Mouse (Mus musculus): ENCODE data around the gene Morc2a. TPM values are rescaled to one million over a fixed set of nuclear protein-coding genes. Genes with fewer than 3 reads are reported as not detected.

Gene Morc2a
- polyA plus RNA-seq, 1 experiment from 2014 or later: 34.8 TPM

Other genes starting within 250 kb of the Morc2a start
- 128 and 143 TPM in 2 replicates for gene Limk2, start 240.0 kb upstream of the Morc2a start, polyA plus RNA-seq (2015; fragmentation: Nextera tagmentation; extraction: Ambion mirVana)
- gene Rnf185, start 196.8 kb upstream of the Morc2a start, polyA plus RNA-seq (2015; fragmentation: Nextera tagmentation; extraction: Ambion mirVana): 40.8 and 41.8 TPM in 2 replicates
- gene Pla2g3, start 160.9 kb upstream of the Morc2a start, polyA plus RNA-seq (2015; fragmentation: Nextera tagmentation; extraction: Ambion mirVana): 0.58 and 0.61 TPM in 2 replicates
- gene Inpp5j, start 144.4 kb upstream of the Morc2a start, polyA plus RNA-seq (2015; fragmentation: Nextera tagmentation; extraction: Ambion mirVana): 3.9 and 4.3 TPM in 2 replicates
- gene Selenom, start 134.5 kb upstream of the Morc2a start, polyA plus RNA-seq (2015; fragmentation: Nextera tagmentation; extraction: Ambion mirVana): 75.0 and 83.6 TPM in 2 replicates
- gene Smtn, start 108.6 kb upstream of the Morc2a start, polyA plus RNA-seq (2015; fragmentation: Nextera tagmentation; extraction: Ambion mirVana): 20.9 and 23.0 TPM in 2 replicates
- gene Osbp2, start 214.7 kb downstream of the Morc2a start, polyA plus RNA-seq (2015; fragmentation: Nextera tagmentation; extraction: Ambion mirVana): 12.3 and 16.8 TPM in 2 replicates
- 0.33 and 0.77 TPM in 2 replicates for gene 4921536K21Rik, start 245.9 kb downstream of the Morc2a start, polyA plus RNA-seq (2015; fragmentation: Nextera tagmentation; extraction: Ambion mirVana)
- 23.0 and 24.7 TPM in 2 replicates for gene Dusp18, start 246.0 kb downstream of the Morc2a start, polyA plus RNA-seq (2015; fragmentation: Nextera tagmentation; extraction: Ambion mirVana)